Mouse (Mus musculus) neutrophil, adult 5-6 weeks (primary cell): ENCODE data around the gene Lexm. TPM values are rescaled to one million over a fixed set of nuclear protein-coding genes. Genes with fewer than 3 reads are reported as not detected.

ENCODE experiments used
- ATAC-seq: fragments of 151-379, 151-347 bp; 2 replicates; pipeline ENCODE4 v1.8.0; 2017; ENCODE audit warnings: mild to moderate bottlenecking, moderate TSS enrichment; ENCODE audit not compliant: insufficient number of reproducible peaks, poor library complexity, low FRiP score, severe bottlenecking; ENCODE audit errors: extremely low read depth
- total RNA-seq: library from RNA; stranded (forward); fragments of 200-1000 nt; gene quantifications from 2 replicates; pipeline ENCODE4 v1.2.3, GENCODE M21; 2017

Gene Lexm
- not detected in 2 replicates for total RNA-seq

DNA sequence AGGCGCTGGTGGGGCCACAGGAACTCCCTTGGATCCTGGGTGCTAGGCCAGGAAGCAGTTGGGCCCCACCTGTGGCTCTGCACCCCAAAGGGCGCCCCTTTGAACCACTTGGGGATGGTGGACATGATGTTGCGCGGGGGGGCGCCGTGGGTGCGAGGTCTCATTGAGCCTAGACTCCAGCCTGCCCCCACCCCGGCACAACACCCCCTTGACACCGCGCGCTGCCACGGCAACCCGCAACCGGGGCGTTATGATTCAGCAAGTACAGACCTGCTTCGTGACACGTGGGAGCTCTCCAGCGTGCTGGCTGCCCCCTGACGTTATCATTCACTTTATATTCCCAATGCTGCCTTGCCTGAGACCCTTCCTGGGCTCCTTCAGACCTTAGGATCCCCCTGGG is at the start of gene Lexm:
Lexm (minus strand) TSS at position 186 of the 400 bp plus-strand sequence.
- ATAC-seq, result no peak

DNA sequence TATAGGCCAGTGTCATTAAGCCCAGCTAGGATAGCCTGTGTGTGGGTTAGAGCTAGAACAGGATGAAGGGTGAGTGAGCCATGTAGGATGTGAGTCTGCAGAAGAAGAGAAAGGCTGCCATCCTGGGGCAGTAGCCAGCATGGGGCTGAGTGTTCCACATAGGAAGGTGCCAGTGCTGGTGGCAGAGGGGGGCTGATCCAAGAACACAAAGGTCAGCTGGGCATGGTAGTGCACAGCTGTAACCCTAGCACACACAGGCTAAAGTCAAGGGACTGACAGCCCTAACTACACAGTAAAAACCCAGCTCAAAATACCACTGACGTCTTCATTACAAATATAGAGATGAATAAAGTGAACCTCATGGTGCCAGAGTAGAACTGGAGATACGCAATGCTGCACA is 49.5 kb upstream of the Lexm start:
- ATAC-seq, result no peak

DNA sequence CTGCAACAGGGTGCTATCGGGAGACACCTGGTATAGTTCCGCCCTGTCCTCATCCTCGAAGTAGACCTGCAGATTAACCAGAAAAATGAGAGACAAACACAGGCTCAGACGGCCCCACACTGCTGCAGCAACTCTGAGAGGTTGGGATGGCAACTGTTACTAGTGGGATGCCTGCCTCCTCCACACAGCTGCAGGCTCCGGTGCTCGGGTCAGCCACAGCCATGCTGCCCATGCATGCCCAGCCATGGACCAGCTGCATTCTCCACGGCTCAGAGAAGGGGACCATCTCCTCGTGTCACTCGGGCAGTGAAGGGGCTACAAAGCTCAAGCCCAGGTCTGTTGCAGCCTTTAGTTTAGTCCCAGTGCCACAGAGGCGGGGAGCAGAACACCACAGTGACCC is 48.6 kb upstream of the Lexm start:
- ATAC-seq, result no peak

DNA sequence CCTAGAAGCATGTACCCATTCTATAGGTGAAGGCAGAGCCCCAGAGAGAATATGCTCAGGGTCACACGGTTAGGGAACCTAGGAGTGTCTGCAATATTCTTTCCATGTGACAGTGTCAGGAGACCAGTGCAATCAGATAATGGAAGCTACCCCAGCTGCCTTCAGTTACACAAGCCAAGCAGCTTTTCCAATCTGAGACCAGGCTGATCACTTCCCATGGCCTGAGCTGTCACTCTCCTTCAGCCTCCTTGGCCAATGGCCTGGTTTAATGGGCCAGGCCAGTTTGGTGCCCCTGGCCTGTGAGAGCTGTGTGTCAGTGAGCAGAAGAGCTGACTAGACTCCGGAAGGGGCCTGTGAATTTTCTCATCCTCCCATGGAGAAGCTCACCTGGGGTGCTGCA is 48.2 kb upstream of the Lexm start:
- ATAC-seq, result no peak

DNA sequence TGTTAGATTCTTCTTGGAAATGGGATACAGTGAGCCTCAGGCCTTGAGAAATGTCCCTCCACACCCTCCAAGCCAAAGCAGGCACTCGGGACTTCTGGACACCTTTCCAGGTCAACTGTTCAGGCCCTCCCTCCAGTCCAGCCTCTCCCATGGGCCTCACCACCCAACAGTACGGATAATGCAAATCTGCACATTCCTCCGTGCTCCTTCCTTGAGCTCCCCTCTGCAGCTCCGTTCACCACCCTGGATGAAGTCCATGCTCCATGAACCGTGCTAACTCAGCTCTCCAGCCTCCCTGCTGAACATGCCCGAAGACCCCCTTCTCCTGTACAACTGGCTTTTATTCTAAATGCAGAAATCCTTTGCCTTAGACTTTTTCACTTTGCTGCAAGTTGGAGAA is 47.7 kb upstream of the Lexm start:
- ATAC-seq, result no peak

DNA sequence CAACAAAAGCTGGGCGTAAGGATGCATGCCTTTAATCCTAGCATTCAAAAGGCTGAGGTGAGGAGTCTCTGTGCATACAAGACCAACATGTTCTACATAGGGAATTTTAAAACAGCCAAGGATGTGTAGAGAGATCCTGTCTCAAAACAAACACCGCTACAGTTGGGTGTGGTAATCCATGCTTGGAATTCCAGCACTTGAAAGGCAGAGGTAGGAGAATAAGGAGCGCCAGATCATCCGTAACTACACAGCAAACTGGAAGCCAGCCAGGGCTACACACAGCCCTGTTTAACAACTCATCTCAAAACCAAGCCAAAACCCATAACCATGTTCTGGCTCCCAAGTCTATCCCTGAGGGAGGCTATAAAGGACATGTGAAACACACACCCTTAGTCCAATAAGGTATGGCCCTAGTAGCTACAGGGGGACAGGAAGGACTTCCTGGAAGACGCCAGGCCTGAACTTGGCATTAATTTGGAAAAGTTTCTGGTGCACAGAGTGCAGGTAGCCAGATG is 47.0 kb upstream of the Lexm start:
- no peak for ATAC-seq

DNA sequence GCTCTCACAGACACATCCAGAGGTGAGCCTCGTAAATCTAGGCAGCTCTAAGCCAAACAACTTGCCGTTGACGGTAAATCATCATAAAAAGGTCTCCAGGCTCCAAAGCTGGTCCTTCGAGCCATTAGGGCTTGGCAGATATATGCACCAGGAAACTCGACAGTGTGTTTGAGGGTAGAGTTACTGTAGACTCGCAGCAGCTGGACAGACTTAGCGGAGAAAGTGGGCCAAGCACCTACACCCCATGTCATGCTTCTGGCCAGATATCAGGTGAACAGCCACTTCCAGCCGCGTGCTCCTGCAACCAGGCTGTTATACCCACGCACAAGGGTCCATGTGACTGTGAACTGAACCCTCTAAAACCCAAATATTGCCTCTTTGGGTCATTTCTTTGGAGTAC is 38.6 kb upstream of the Lexm start:
- no peak for ATAC-seq

DNA sequence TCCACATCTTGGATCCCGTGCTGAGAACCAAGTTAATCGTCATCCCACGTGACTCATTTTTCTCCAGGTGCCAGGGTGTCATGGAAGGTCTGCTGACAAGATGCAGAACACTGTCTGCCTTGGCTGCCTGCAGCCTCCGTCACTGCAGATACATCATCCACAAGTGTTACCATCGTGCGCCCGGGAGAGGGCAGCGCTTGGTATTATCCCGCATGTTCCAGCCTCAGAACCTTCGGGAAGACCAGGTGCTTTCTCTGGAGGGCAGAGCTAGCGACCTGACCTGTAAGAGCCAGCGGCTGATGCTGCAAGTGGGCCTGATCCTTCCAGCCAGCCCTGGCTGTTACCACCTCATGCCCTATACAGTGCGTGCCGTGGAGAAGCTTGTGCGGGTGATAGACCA is 36.0 kb upstream of the Lexm start:
- ATAC-seq, result no peak

DNA sequence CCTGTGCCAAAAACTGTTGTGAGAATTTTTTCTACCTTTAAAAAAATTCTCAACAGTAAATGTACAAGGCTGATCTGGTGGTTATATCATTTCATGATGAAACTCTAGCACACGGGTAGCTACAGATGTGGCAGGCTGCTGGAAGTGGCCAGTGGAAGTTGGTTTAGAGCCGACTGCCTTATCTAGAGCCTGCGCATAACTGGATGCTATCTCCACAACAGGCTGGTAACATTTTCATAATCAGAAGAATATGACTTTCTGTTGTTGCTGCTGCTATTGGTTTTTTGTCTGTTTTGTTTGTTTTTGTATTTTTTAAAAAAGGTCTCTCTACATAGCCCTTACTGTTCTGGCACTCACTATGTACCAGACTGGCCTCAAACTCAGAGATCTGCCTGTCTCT is 35.5 kb upstream of the Lexm start:
- ATAC-seq, result no peak

DNA sequence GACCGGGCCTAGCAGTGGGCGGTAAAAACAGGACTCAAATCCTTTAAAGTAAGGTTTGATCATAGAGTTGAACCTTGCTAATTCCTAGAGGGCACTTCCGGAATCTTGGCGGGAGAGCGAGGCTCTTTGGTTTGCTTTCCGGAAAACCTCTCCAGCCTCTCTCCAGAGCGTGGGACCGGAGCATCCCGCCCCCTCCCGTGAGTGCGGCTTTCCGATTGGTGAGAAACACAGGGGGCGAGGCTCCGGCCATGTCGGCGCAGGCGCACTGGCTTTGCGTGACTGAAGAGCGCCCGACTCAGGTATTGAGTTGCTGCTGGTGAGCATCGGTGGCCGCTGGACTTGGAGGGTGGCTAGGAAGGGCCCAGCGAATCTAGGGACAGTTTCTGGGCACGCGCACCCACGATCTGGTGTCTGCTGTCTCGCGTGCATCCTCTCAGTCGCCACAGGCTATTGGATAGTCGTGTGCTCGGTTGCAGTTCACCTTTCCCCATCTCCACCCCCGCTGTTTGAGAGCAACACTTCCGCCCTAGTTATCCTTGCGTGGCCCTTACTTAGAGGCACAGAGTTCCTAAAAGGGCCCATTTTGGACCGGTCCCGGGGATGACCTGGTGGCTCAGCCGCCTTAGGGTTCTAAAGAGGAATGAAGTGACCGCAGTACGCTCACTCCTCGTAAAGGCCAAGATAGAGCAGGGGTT is 33.9 kb upstream of the Lexm start, which contains the start of gene Pars2:
Pars2 (plus strand) TSS at position 237 of the 695 bp plus-strand sequence.
- peak; percentile 92 for ATAC-seq

DNA sequence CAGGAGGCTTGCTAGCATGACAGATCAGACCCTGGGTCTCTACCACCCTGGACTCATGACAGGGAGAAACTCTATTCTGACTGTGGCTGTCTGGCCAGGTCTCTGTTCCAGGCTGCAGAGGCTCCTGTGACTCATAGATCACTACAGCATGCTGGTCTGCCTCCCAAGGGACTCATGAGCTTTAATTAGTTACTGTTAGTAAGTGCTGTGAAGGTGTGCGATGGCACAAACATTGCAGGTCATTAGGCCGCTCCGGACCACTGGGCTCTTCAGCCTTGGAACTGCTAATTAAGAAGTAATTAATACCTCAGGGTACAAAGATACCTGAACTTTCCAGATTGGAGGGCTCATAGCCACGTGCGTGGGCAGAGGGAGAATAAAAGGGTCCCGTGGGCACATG is 30.1 kb upstream of the Lexm start:
- ATAC-seq, result no peak

DNA sequence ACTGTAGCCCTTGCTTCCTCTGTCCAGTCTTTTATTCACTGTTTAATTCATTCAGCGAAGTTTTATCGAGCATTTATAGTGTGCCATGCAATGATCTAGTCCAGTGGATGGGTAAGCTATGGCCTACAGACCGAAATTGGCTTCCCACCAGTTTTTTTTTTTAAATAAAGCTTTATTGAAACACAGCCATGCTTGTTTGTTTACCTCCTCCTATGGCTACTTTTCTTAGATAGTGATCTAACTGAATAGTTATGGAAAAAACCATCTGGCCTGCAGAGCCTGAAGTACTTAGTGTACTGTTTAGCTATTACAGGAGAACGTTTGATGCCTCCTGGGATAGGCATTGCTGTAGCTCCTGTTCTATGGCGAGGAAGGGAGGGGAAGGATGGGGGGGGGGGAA is 28.8 kb upstream of the Lexm start:
- ATAC-seq, result no peak

DNA sequence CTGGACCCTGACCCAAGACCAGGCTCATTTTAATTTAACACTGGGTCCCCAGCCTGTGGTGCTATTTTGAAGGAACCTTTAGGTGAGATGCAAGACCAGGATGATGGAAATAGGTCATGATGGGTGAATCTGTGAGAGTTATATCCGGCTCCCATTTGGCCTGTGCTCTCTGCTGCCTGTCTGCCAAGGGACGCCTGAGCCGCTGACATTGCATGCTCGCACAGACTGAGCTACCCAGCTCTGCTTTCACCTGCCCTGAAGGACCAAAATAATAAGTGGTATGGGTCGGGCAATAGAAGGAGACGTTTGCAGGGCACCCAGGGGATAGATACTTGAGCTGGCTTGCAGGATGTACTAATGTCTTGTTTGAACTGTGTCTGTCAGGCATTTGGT is 27.2 kb upstream of the Lexm start:
- ATAC-seq, result no peak

DNA sequence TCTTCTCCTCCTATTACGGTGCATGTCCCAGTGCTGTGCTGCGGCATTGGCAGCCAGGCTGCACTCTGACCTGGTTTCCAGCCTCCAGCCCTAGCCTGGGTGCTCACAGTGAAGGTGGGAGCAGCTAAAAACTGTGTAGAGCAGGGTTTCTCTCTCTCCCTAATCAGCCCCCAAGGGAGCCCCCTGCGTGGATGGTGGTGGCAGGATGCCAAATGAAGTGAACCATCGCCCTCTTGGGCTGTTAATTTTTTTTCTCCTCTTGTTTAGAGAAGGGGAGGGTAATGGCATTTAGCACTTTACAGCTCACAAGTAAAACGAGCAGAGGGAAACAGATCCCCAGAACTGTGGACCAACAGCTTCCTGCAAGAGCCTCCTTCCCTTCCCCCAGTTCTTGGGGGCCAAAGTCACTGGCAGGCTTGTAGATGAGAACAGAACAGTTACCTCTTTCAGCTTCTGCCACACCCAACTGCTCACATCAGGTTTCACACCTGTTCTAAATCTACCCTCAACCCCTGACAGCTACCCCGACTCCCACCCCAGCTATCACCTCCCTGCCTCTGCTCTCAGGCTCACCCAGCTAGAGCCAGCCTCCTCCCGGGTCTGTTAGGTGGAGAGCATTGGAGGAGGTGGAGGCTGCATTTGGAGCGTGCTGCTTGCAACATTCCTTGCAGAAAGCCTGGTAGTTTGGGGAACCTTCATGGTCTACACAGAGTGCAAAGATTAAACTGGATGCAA is 26.6 kb upstream of the Lexm start:
- ATAC-seq, result no peak

DNA sequence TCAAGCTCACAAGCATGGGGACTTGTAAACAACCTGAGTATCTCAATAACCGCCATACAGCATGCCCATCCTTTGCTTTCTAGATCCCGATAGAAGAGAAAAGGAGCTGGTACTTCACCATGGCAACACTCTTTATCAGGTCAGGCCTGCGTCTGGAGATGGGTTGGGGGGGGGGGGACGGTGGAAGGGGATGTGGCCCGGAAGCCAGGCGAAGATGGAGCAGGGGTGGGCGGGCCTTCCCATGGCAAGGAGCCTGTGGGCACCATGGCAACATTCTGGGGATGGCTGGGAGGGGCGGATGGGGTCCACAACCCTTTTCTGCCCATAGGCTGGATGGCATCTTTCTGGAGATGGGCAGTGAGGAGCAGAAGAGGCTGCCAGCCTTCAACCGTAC is 17.0 kb upstream of the Lexm start:
- no peak for ATAC-seq

DNA sequence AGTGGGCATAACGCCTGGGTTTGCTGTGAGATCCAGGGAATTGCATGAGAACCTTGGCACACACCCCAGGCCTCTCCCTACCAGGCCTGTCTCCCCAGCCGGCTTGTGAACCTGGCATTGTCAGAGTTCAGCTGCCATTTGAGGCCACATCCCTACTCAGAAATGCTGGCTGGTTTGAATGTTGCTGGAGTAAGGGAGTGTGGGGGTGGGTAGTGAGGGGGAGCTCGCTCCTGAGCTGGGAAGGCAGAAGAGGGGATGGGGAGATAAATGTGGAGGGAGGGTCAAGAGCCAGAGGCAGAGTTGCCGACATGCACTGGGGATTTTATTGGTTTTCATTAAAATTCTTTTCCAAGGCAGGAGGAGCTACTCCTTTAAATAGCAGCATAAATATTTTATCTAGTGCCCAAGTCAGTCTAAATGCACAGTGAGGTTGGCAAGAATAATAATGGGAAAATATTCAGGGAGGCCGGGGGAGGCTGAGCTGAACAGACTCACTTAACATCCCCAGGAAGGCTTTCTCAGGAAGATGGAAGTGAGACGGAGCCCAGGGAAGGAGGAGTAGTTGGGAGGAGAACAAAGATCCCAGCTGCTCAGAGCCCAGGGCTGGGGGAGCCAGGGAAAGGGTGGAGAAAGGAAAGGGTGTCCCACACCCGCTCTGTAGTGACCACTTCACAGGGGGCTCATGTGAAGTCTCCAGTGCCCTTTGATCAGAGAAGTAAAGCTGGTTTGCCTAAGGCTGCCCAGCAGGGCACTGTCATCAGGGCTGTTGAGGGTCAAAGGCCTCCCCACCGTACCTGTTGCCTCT is 16.4 kb upstream of the Lexm start:
- ATAC-seq, result no peak

DNA sequence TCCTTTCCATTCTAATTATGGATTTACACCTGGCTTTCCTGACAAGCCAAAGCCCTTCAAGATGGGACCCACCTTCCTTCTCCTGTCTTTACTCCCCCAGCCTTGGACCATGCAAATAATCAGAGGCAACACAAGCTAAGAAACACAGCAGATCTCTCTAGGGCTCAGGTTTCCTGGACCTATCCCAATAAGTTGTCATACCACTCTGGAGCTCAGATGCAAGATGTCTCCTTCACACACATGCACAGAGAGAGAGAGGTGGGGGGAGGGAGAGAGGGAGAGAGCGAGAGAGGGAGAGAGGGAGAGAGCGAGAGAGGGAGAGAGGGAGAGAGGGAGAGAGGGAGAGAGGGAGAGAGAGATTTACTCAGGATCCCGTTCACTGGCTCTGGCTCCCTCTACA is 15.3 kb upstream of the Lexm start:
- ATAC-seq, result no peak

DNA sequence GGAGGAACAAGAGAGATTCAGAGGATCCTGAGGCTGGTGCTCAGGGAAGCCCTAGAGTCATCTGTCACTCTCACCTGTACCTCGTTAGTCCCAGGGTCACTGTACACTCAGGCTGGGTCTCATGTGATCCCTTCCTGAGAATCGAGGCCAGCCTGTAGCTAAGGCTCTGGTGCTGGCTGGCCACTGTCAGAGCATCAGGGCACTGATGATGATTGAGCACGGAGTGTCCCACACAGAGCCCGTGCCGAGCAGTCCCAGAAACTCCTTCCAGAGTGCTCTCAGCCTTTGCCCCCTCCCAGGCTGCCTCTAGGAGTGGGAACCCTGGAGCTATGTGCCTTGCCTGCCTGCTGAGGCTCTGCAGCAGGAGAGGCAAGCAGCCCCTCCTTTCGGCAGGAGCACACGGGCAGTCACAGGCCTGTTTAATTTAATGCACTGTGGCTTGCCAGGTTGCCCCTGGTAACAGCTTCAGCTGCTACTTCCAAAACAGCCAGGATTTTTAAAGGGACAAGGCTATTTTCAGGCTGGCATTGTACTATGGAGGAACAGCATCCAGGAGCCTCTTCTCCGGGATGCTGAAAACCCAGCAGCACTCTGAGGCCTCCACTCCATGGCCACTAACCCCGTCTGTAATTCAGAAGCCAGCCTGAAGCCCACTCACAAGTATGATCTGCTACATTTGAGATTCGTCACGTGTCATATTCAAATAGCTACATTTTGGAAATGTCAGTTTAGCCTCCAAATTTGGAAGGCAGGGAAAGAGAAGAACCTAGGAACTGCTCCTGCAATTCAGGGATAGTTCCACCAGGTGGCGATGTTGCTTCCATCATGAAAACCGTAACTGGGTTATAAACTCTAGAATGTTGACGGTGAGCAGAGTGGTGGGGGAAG is 13.5 kb upstream of the Lexm start:
- no peak for ATAC-seq

DNA sequence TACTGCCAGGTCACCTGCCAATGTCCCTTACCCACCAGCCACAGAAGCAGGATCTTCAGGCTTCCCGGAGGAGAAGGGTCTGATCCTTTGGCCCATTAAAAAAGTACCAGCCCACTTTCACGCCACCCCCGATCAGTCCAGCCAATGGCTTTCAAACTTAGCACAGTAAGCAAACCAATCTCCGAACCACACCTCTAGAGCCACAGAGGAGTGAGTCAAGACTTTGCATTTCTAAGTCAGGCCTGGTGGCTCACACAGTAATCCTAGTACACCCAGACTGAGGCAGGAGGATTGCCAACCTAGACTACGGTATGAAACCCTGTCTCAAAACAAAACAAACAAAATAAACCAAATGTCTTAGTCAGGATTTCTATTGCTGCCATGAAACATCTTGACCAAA is 12.3 kb upstream of the Lexm start:
- no peak for ATAC-seq
